Mouse (Mus musculus): ENCODE results near the gene Nr2f2. TPM values are rescaled to one million over a fixed set of nuclear protein-coding genes. Genes with fewer than 3 reads are reported as not detected.
A peak's percentile ranks its signal among the peaks of the same experiment; 100 is the strongest.

Gene Nr2f2
- polyA plus RNA-seq (2014; fragmentation: Nextera tagmentation; extraction: Ambion mirVana): 72.9 and 89.2 TPM in 2 replicates

GRCm38 (mm10) chr7:70365941-70366807, at the start of gene Nr2f2:
TSS of gene Nr2f2 (minus strand) at chr7:70366735.
- H3K9me3 ChIP-seq (ENCODE audit: control insufficient read depth, low read length): no peaks in the 10 kb centered on the region
- peak within 1 kb of the TSS; percentile 77 for H3K9ac ChIP-seq (replicated peaks; ENCODE audit: low read depth, low read length)
- H3K36me3 ChIP-seq (ENCODE audit: control insufficient read depth, insufficient read depth, low read length): no peaks in the 10 kb centered on the region
- H3K27ac ChIP-seq (ENCODE audit: low read depth, low read length): peak within 1 kb of the TSS; percentile 82
- peaks cover 3% of the 10 kb centered on the region; the same call in 1 of the 2 replicates for H3K4me1 ChIP-seq (ENCODE audit: control insufficient read depth, insufficient read depth, low read length)
- H3K4me2 ChIP-seq (ENCODE audit: low read depth, low read length): peak within 1 kb of the TSS; percentile 49
- WGBS: 2% methylated on average over 16 of the region's 16 CpGs
- peak within 1 kb of the TSS; percentile 45 for H3K4me3 ChIP-seq (ENCODE audit: low read depth, low read length)
- no peak for ATAC-seq (ENCODE audit: low read depth)
- peaks cover 18% of the 10 kb centered on the region for H3K27me3 ChIP-seq (ENCODE audit: control insufficient read depth, insufficient read depth, low read length)

- H3K4me2 ChIP-seq (ENCODE audit: low read depth, low read length): no peak overlapping the region
- H3K36me3 ChIP-seq (ENCODE audit: control insufficient read depth, insufficient read depth, low read length): no peaks in the 10 kb centered on the region
- no peak for ATAC-seq (ENCODE audit: low read depth)
- 93% methylated on average over 4 of the region's 4 CpGs for WGBS
- H3K27me3 ChIP-seq (ENCODE audit: control insufficient read depth, insufficient read depth, low read length): no peaks in the 10 kb centered on the region
- no peak overlapping the region for H3K27ac ChIP-seq (ENCODE audit: low read depth, low read length)
- no peaks in the 10 kb centered on the region for H3K4me1 ChIP-seq (ENCODE audit: control insufficient read depth, insufficient read depth, low read length)
- no peaks in the 10 kb centered on the region for H3K9me3 ChIP-seq (ENCODE audit: control insufficient read depth, low read length)
- H3K4me3 ChIP-seq (ENCODE audit: low read depth, low read length): no peak overlapping the region
- H3K9ac ChIP-seq (replicated peaks; ENCODE audit: low read depth, low read length): no peak overlapping the region
Observed at GRCm38 (mm10) chr7:70414461-70414860, 47.9 kb upstream of the Nr2f2 start.

GRCm38 (mm10) chr7:70413646-70414045, 47.1 kb upstream of the Nr2f2 start:
- no peak overlapping the region for H3K4me2 ChIP-seq (ENCODE audit: low read depth, low read length)
- H3K4me1 ChIP-seq (ENCODE audit: control insufficient read depth, insufficient read depth, low read length): no peaks in the 10 kb centered on the region
- no peak overlapping the region for H3K27ac ChIP-seq (ENCODE audit: low read depth, low read length)
- ATAC-seq (ENCODE audit: low read depth): no peak
- H3K9ac ChIP-seq (replicated peaks; ENCODE audit: low read depth, low read length): no peak overlapping the region
- H3K4me3 ChIP-seq (ENCODE audit: low read depth, low read length): no peak overlapping the region
- 83% methylated on average over 4 of the region's 4 CpGs for WGBS
- H3K27me3 ChIP-seq (ENCODE audit: control insufficient read depth, insufficient read depth, low read length): no peaks in the 10 kb centered on the region
- H3K9me3 ChIP-seq (ENCODE audit: control insufficient read depth, low read length): no peaks in the 10 kb centered on the region
- no peaks in the 10 kb centered on the region for H3K36me3 ChIP-seq (ENCODE audit: control insufficient read depth, insufficient read depth, low read length)

GRCm38 (mm10) chr7:70412900-70413299, 46.4 kb upstream of the Nr2f2 start:
- Histone ChIP-seq H3K4me1 (ENCODE audit: control insufficient read depth, insufficient read depth, low read length) (no peaks in the 10 kb centered on the region), H3K36me3 (ENCODE audit: control insufficient read depth, insufficient read depth, low read length) (no peaks in the 10 kb centered on the region), H3K27ac (ENCODE audit: low read depth, low read length) (no peak overlapping the region), H3K4me3 (ENCODE audit: low read depth, low read length) (no peak overlapping the region), H3K27me3 (ENCODE audit: control insufficient read depth, insufficient read depth, low read length) (no peaks in the 10 kb centered on the region), H3K4me2 (ENCODE audit: low read depth, low read length) (no peak overlapping the region), H3K9me3 (ENCODE audit: control insufficient read depth, low read length) (no peaks in the 10 kb centered on the region), H3K9ac (replicated peaks; ENCODE audit: low read depth, low read length) (no peak overlapping the region)
- 95% methylated on average over 7 of the region's 7 CpGs for WGBS
- ATAC-seq (ENCODE audit: low read depth): no peak

- no peaks in the 10 kb centered on the region for H3K36me3 ChIP-seq (ENCODE audit: control insufficient read depth, insufficient read depth, low read length)
- H3K27me3 ChIP-seq (ENCODE audit: control insufficient read depth, insufficient read depth, low read length): no peaks in the 10 kb centered on the region
- H3K27ac ChIP-seq (ENCODE audit: low read depth, low read length): no peak overlapping the region
- no peak overlapping the region for H3K4me3 ChIP-seq (ENCODE audit: low read depth, low read length)
- 85% methylated on average over 3 of the region's 3 CpGs for WGBS
- no peak for ATAC-seq (ENCODE audit: low read depth)
- H3K9me3 ChIP-seq (ENCODE audit: control insufficient read depth, low read length): no peaks in the 10 kb centered on the region
- H3K9ac ChIP-seq (replicated peaks; ENCODE audit: low read depth, low read length): no peak overlapping the region
- no peak overlapping the region for H3K4me2 ChIP-seq (ENCODE audit: low read depth, low read length)
- no peaks in the 10 kb centered on the region for H3K4me1 ChIP-seq (ENCODE audit: control insufficient read depth, insufficient read depth, low read length)
Observed at GRCm38 (mm10) chr7:70410350-70410749, 43.8 kb upstream of the Nr2f2 start.

GRCm38 (mm10) chr7:70409890-70410289, 43.4 kb upstream of the Nr2f2 start:
- no peak for ATAC-seq (ENCODE audit: low read depth)
- Histone ChIP-seq H3K4me1 (ENCODE audit: control insufficient read depth, insufficient read depth, low read length) (no peaks in the 10 kb centered on the region), H3K27me3 (ENCODE audit: control insufficient read depth, insufficient read depth, low read length) (no peaks in the 10 kb centered on the region), H3K4me2 (ENCODE audit: low read depth, low read length) (no peak overlapping the region), H3K27ac (ENCODE audit: low read depth, low read length) (no peak overlapping the region), H3K9ac (replicated peaks; ENCODE audit: low read depth, low read length) (no peak overlapping the region), H3K9me3 (ENCODE audit: control insufficient read depth, low read length) (no peaks in the 10 kb centered on the region), H3K4me3 (ENCODE audit: low read depth, low read length) (no peak overlapping the region), H3K36me3 (ENCODE audit: control insufficient read depth, insufficient read depth, low read length) (no peaks in the 10 kb centered on the region)
- WGBS: 87% methylated on average over 11 of the region's 11 CpGs

GRCm38 (mm10) chr7:70408814-70409213, 42.3 kb upstream of the Nr2f2 start:
- Histone ChIP-seq H3K27ac (ENCODE audit: low read depth, low read length) (no peak overlapping the region), H3K27me3 (ENCODE audit: control insufficient read depth, insufficient read depth, low read length) (no peaks in the 10 kb centered on the region), H3K4me2 (ENCODE audit: low read depth, low read length) (no peak overlapping the region), H3K9ac (replicated peaks; ENCODE audit: low read depth, low read length) (no peak overlapping the region), H3K4me1 (ENCODE audit: control insufficient read depth, insufficient read depth, low read length) (no peaks in the 10 kb centered on the region), H3K4me3 (ENCODE audit: low read depth, low read length) (no peak overlapping the region), H3K9me3 (ENCODE audit: control insufficient read depth, low read length) (no peaks in the 10 kb centered on the region), H3K36me3 (ENCODE audit: control insufficient read depth, insufficient read depth, low read length) (no peaks in the 10 kb centered on the region)
- no peak for ATAC-seq (ENCODE audit: low read depth)
- 79% methylated on average over 3 of the region's 3 CpGs for WGBS

GRCm38 (mm10) chr7:70407123-70407522, 40.6 kb upstream of the Nr2f2 start:
- ATAC-seq (ENCODE audit: low read depth): no peak
- Histone ChIP-seq H3K4me3 (ENCODE audit: low read depth, low read length) (no peak overlapping the region), H3K9me3 (ENCODE audit: control insufficient read depth, low read length) (no peaks in the 10 kb centered on the region), H3K9ac (replicated peaks; ENCODE audit: low read depth, low read length) (no peak overlapping the region), H3K4me2 (ENCODE audit: low read depth, low read length) (no peak overlapping the region), H3K27me3 (ENCODE audit: control insufficient read depth, insufficient read depth, low read length) (no peaks in the 10 kb centered on the region), H3K27ac (ENCODE audit: low read depth, low read length) (no peak overlapping the region), H3K4me1 (ENCODE audit: control insufficient read depth, insufficient read depth, low read length) (no peaks in the 10 kb centered on the region), H3K36me3 (ENCODE audit: control insufficient read depth, insufficient read depth, low read length) (no peaks in the 10 kb centered on the region)
- WGBS: 88% methylated on average over 11 of the region's 11 CpGs

- no peaks in the 10 kb centered on the region for H3K9me3 ChIP-seq (ENCODE audit: control insufficient read depth, low read length)
- H3K36me3 ChIP-seq (ENCODE audit: control insufficient read depth, insufficient read depth, low read length): no peaks in the 10 kb centered on the region
- H3K27ac ChIP-seq (ENCODE audit: low read depth, low read length): no peak overlapping the region
- H3K4me1 ChIP-seq (ENCODE audit: control insufficient read depth, insufficient read depth, low read length): no peaks in the 10 kb centered on the region
- 95% methylated on average over 11 of the region's 11 CpGs for WGBS
- H3K9ac ChIP-seq (replicated peaks; ENCODE audit: low read depth, low read length): no peak overlapping the region
- no peaks in the 10 kb centered on the region for H3K27me3 ChIP-seq (ENCODE audit: control insufficient read depth, insufficient read depth, low read length)
- ATAC-seq (ENCODE audit: low read depth): no peak
- H3K4me3 ChIP-seq (ENCODE audit: low read depth, low read length): no peak overlapping the region
- no peak overlapping the region for H3K4me2 ChIP-seq (ENCODE audit: low read depth, low read length)
Observed at GRCm38 (mm10) chr7:70406527-70406926, 40.0 kb upstream of the Nr2f2 start.

Measured in neural tube, embryonic 14.5 days (tissue).